Mouse (Mus musculus) CD4-positive helper T cell, adult 2 months (primary cell): ENCODE measurements around the gene Eif4h.
A peak's percentile ranks its signal among the peaks of the same experiment; 100 is the strongest.

ENCODE experiments used
- DNase-seq: peaks from one replicate; pipeline ENCODE4 v3.0.0-alpha.2; 2012; ENCODE audit warnings: low read depth, missing footprints, low spot score

Eif4h gene

GRCm38 (mm10) chr5:134639269-134639682 is at the start of gene Eif4h:
Gene Eif4h (minus strand): TSS chr5:134639490.
- peak; percentile 97 for DNase-seq

- DNase-seq, result peak; percentile 100
These were observed 49.5 kb upstream of the Eif4h start for GRCm38 (mm10) chr5:134688718-134689284.

- DNase-seq, result no peak
These were observed 48.9 kb upstream of the Eif4h start, which contains the start of gene Limk1 for GRCm38 (mm10) chr5:134688086-134688717. Gene Limk1 (minus strand): TSS chr5:134688598.

GRCm38 (mm10) chr5:134687187-134687586 is 47.9 kb upstream of the Eif4h start:
- no peak for DNase-seq

GRCm38 (mm10) chr5:134686541-134686940 is 47.3 kb upstream of the Eif4h start:
- DNase-seq, result no peak

GRCm38 (mm10) chr5:134684398-134684797 is 45.1 kb upstream of the Eif4h start:
- DNase-seq, result no peak

- no peak for DNase-seq
These were observed 44.5 kb upstream of the Eif4h start for GRCm38 (mm10) chr5:134683813-134684212.

GRCm38 (mm10) chr5:134680238-134680637 is 40.9 kb upstream of the Eif4h start:
- no peak for DNase-seq

GRCm38 (mm10) chr5:134678827-134679546 is 39.7 kb upstream of the Eif4h start:
- DNase-seq, result no peak

- no peak for DNase-seq
These were observed 38.7 kb upstream of the Eif4h start for GRCm38 (mm10) chr5:134678031-134678430.

- DNase-seq, result no peak
These were observed 38.2 kb upstream of the Eif4h start for GRCm38 (mm10) chr5:134677491-134677890.

- DNase-seq, result peak; percentile 85
These were observed 36.9 kb upstream of the Eif4h start for GRCm38 (mm10) chr5:134675956-134676759.

- no peak for DNase-seq
These were observed 35.7 kb upstream of the Eif4h start for GRCm38 (mm10) chr5:134674977-134675376.

GRCm38 (mm10) chr5:134672611-134673010 is 33.3 kb upstream of the Eif4h start:
- no peak for DNase-seq

- no peak for DNase-seq
These were observed 32.9 kb upstream of the Eif4h start for GRCm38 (mm10) chr5:134672198-134672516.

GRCm38 (mm10) chr5:134671335-134672197 is 32.3 kb upstream of the Eif4h start:
- DNase-seq, result no peak

GRCm38 (mm10) chr5:134669001-134669708 is 29.9 kb upstream of the Eif4h start:
- no peak for DNase-seq

GRCm38 (mm10) chr5:134668495-134668894 is 29.2 kb upstream of the Eif4h start:
- DNase-seq, result no peak

GRCm38 (mm10) chr5:134656708-134657107 is 17.4 kb upstream of the Eif4h start:
- no peak for DNase-seq

GRCm38 (mm10) chr5:134652015-134652414 is 12.7 kb upstream of the Eif4h start:
- no peak for DNase-seq
